In the genomic region with DNA sequence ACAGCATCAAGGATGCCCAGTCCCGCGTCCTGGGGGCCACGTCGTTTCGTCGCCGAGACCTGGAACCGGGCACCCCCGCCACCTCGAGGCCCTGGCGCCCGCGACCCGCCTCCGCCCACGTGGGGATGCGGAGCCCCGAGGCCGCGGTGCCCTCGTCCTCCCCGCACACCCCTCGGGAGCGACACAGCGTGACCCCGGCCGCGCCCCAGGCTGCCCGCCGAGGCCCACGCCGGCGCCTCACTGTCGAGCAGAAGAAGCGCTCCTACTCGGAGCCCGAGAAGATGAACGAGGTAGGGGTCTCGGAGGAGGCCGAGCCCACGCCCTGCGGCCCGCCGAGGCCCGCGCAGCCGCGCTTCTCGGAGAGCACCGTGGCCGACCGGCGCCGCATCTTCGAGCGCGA, we compare ENCODE assay signal across 19 mouse cellular contexts.
A peak's percentile ranks its signal among the peaks of the same experiment; 100 is the strongest.
DNase-seq lines count a peak whose midpoint lies in the region; ATAC-seq and TF ChIP-seq lines count a peak whose summit lies in the region.
"Had no signal": no experiment of that assay in that cellular context is flagged by ENCODE, and none has a peak within 500 bp of the region (broad histone marks: within the 10 kb centered on the region; RNA-seq: fewer than 3 reads in every experiment).

No protein-coding gene starts in this region.

- H3K9ac ChIP-seq in heart, embryonic 14.5 days (ENCODE audit: low read length), result no peak overlapping the region
- no peak overlapping the region for H3K9ac ChIP-seq in limb, embryonic 12.5 days (replicated peaks)
- H3K9ac ChIP-seq in embryonic facial prominence, embryonic 13.5 days, result no peak overlapping the region
- H3K9ac ChIP-seq: forebrain, embryonic 13.5 days had no signal

- H3K27me3 ChIP-seq in heart, embryonic 14.5 days (ENCODE audit: control insufficient read depth, insufficient read depth, low read length), result no peaks in the 10 kb centered on the region
- no peaks in the 10 kb centered on the region for H3K27me3 ChIP-seq in limb, embryonic 12.5 days
- no peaks in the 10 kb centered on the region; the same call in 1 of the 2 replicates for H3K27me3 ChIP-seq in limb, embryonic 10.5 days (ENCODE audit: low read depth, poor library complexity, severe bottlenecking)
- H3K27me3 ChIP-seq in E14TG2a.4 (ENCODE audit: insufficient read depth, low read length), result peaks cover 40% of the 10 kb centered on the region
- no peaks in the 10 kb centered on the region for H3K27me3 ChIP-seq in embryonic facial prominence, embryonic 13.5 days
- H3K27me3 ChIP-seq: forebrain, embryonic 13.5 days; Patski had no signal

- no peak overlapping the region for H3K4me3 ChIP-seq in heart, embryonic 14.5 days (ENCODE audit: control insufficient read depth in 1 of 2, insufficient read depth in 1 of 2, low read depth in 1 of 2, low read length in 2 of 2)
- H3K4me3 ChIP-seq in limb, embryonic 12.5 days (replicated peaks), result 0 out of 2 replicates have a peak overlapping the region, but pooled peaks have one; percentile 2
- no peak overlapping the region for H3K4me3 ChIP-seq in limb, embryonic 10.5 days
- H3K4me3 ChIP-seq in E14TG2a.4 (replicated peaks; ENCODE audit: low read length), result peak overlapping the region; percentile 79
- H3K4me3 ChIP-seq in embryonic facial prominence, embryonic 13.5 days, result 0 out of 2 replicates have a peak overlapping the region, but pooled peaks have one; percentile 6
- H3K4me3 ChIP-seq: erythroblast, embryonic 14.5 days; forebrain, embryonic 13.5 days; myocyte had no signal

- no peak overlapping the region for H3K27ac ChIP-seq in heart, embryonic 14.5 days (replicated peaks in 1 of 2; ENCODE audit: control insufficient read depth in 1 of 2, insufficient read depth in 1 of 2, low read depth in 2 of 2, low read length in 2 of 2)
- H3K27ac ChIP-seq in limb, embryonic 12.5 days, result no peak overlapping the region
- H3K27ac ChIP-seq in limb, embryonic 10.5 days, result no peak overlapping the region
- H3K27ac ChIP-seq in embryonic facial prominence, embryonic 13.5 days, result no peak overlapping the region
- H3K27ac ChIP-seq: forebrain, embryonic 13.5 days had no signal

- no peak overlapping the region for H3K4me2 ChIP-seq in heart, embryonic 14.5 days (ENCODE audit: low read length)
- H3K4me2 ChIP-seq in limb, embryonic 12.5 days, result no peak overlapping the region
- H3K4me2 ChIP-seq in embryonic facial prominence, embryonic 13.5 days, result no peak overlapping the region
- H3K4me2 ChIP-seq: forebrain, embryonic 13.5 days; liver, embryonic 11.5 days had no signal

- DNase-seq in heart, postnatal 36 days, result no peak
- DNase-seq in limb, embryonic 10.5 days (ENCODE audit: low spot score), result no peak
- no peak for DNase-seq in natural killer cell, adult 2 months (ENCODE audit: low spot score in 2 of 2)
- DNase-seq: adrenal gland, adult 8-10 months; cerebellum, adult 9-10 months; gastrocnemius, postnatal 36 days; kidney, postnatal 10 days; lung, adult 2 months; lung, postnatal 36 days; right cerebral cortex, postnatal 25 days had no signal

- H3K4me1 ChIP-seq in heart, embryonic 14.5 days (ENCODE audit: control insufficient read depth in 2 of 2, insufficient read depth in 2 of 2, low read length in 2 of 2), result no peaks in the 10 kb centered on the region; a peak in 1 of 4 replicates
- H3K4me1 ChIP-seq in limb, embryonic 12.5 days (replicated peaks), result no peaks in the 10 kb centered on the region
- 0 out of 2 replicates have a peak, but pooled peaks cover 3% of the 10 kb centered on the region for H3K4me1 ChIP-seq in limb, embryonic 10.5 days
- H3K4me1 ChIP-seq in E14TG2a.4 (replicated peaks; ENCODE audit: low read depth, low read length), result peaks cover 28% of the 10 kb centered on the region
- H3K4me1 ChIP-seq in embryonic facial prominence, embryonic 13.5 days, result no peaks in the 10 kb centered on the region
- H3K4me1 ChIP-seq: forebrain, embryonic 13.5 days had no signal

- H3K36me3 ChIP-seq in heart, embryonic 14.5 days (ENCODE audit: control insufficient read depth, insufficient read depth, low read length), result peaks cover 72% of the 10 kb centered on the region
- peaks cover 46% of the 10 kb centered on the region for H3K36me3 ChIP-seq in limb, embryonic 12.5 days
- peaks cover 56% of the 10 kb centered on the region for H3K36me3 ChIP-seq in limb, embryonic 10.5 days
- peaks cover 64% of the 10 kb centered on the region for H3K36me3 ChIP-seq in E14TG2a.4 (ENCODE audit: insufficient read depth, low read length)
- H3K36me3 ChIP-seq in embryonic facial prominence, embryonic 13.5 days, result peaks cover 33% of the 10 kb centered on the region

- ATAC-seq in heart, embryonic 14.5 days (ENCODE audit: insufficient number of reproducible peaks, insufficient read depth, low FRiP score, low read depth), result 0 out of 2 replicates have a peak, but pooled peaks have one; percentile 5
- no peak for ATAC-seq in limb, embryonic 12.5 days (ENCODE audit: insufficient number of reproducible peaks, insufficient read depth, low FRiP score, low TSS enrichment, low read depth)
- 0 out of 2 replicates have a peak, but pooled peaks have one; percentile 20 for ATAC-seq in embryonic facial prominence, embryonic 13.5 days (ENCODE audit: insufficient number of reproducible peaks, insufficient read depth, low FRiP score, low TSS enrichment, low read depth)
- ATAC-seq: forebrain, embryonic 13.5 days; Patski had no signal

- TF ChIP-seq CTCF in E14TG2a.4 (conservative IDR thresholded peaks at IDR 0.05; ENCODE audit: low read length), result no peak

- intact Hi-C loops in heart, postnatal 36 days (cut with DNase I), result no loop called here

- whole genome bisulfite sequencing in heart, embryonic 14.5 days, result 74% methylated on average over 57 of the region's 57 CpGs
- 90% methylated on average over 57 of the region's 57 CpGs for WGBS in limb, embryonic 12.5 days
- 88% methylated on average over 57 of the region's 57 CpGs for WGBS in limb, embryonic 10.5 days
- WGBS in embryonic facial prominence, embryonic 13.5 days, result 90% methylated on average over 57 of the region's 57 CpGs

- H3K9me3 ChIP-seq in heart, embryonic 14.5 days (ENCODE audit: control insufficient read depth, low read length), result peaks cover 15% of the 10 kb centered on the region
- peaks cover 34% of the 10 kb centered on the region for H3K9me3 ChIP-seq in limb, embryonic 12.5 days
- peaks cover 21% of the 10 kb centered on the region for H3K9me3 ChIP-seq in limb, embryonic 10.5 days (replicated peaks)
- no peaks in the 10 kb centered on the region for H3K9me3 ChIP-seq in E14TG2a.4 (ENCODE audit: low read length)
- H3K9me3 ChIP-seq in embryonic facial prominence, embryonic 13.5 days, result peaks cover 20% of the 10 kb centered on the region

Comparison
In these comparisons a context has a peak if more than half of its experiments do, and no peak if none do; other contexts are left out.
1. H3K4me3 ChIP-seq: peak in limb, embryonic 12.5 days (single experiment), E14TG2a.4 (single experiment) and embryonic facial prominence, embryonic 13.5 days (single experiment); none in heart, embryonic 14.5 days (0 of 2) and limb, embryonic 10.5 days (single experiment).